Mouse (Mus musculus) forebrain, embryonic 11.5 days (tissue): ENCODE measurements around the gene 4933425L06Rik. TPM values are rescaled to one million over a fixed set of nuclear protein-coding genes. Genes with fewer than 3 reads are reported as not detected.

ENCODE experiments used
- ATAC-seq: fragments of 200-750 bp; cut with Nextera tagmentation; replicated peaks from 2 replicates; pipeline ENCODE4 v1.8.0; 2017; ENCODE audit warnings: moderate TSS enrichment; ENCODE audit not compliant: low FRiP score
- DNase-seq: peaks from one replicate; pipeline ENCODE4 v3.0.0-alpha.2; 2017; ENCODE audit warnings: low spot score
- H3K27ac ChIP-seq: fragments of 300-500 bp; sonication (generic); 2 replicates; pipeline ENCODE4 v1.5.1; 2014; ENCODE audit warnings: low read depth, low read length
- H3K27me3 ChIP-seq: fragments of 300-500 bp; sonication (generic); 2 replicates; pipeline ENCODE4 v1.6.1; 2014; ENCODE audit warnings: mild to moderate bottlenecking, low read length, mixed read lengths; ENCODE audit not compliant: control insufficient read depth, insufficient read depth
- H3K36me3 ChIP-seq: fragments of 300-500 bp; sonication (generic); 2 replicates; pipeline ENCODE4 v1.6.1; 2014; ENCODE audit warnings: mild to moderate bottlenecking, low read length, moderate library complexity, mixed read lengths; ENCODE audit not compliant: control insufficient read depth, insufficient read depth
- H3K4me1 ChIP-seq: fragments of 300-500 bp; sonication (generic); replicated peaks from 2 replicates; pipeline ENCODE4 v1.6.1; 2014; ENCODE audit warnings: low read length, mixed read lengths; ENCODE audit not compliant: control insufficient read depth, insufficient read depth
- H3K4me2 ChIP-seq: fragments of 300-500 bp; sonication (generic); 2 replicates; pipeline ENCODE4 v1.6.1; 2014; ENCODE audit warnings: low read depth, mild to moderate bottlenecking, low read length, moderate library complexity, mixed read lengths; ENCODE audit not compliant: severe bottlenecking
- H3K4me3 ChIP-seq: fragments of 300-500 bp; sonication (generic); 2 replicates; pipeline ENCODE4 v1.5.1; 2014; ENCODE audit warnings: low read depth, low read length
- H3K9ac ChIP-seq: fragments of 300-500 bp; sonication (generic); 2 replicates; pipeline ENCODE4 v1.6.1; 2014; ENCODE audit warnings: low read length
- H3K9me3 ChIP-seq: fragments of 300-500 bp; sonication (generic); 2 replicates; pipeline ENCODE4 v1.6.1; 2016; ENCODE audit warnings: low read length, mixed read lengths; ENCODE audit not compliant: control insufficient read depth
- WGBS: fragments of 180-500 bp; shearing (Covaris S2); extraction: QIAGEN DNeasy Blood & Tissue Kit; methylation state at CpG from one replicate; pipeline ENCODE4 v1.1.7; 2014; 5-methylcytosine and 5-hydroxymethylcytosine counted together
- polyA plus RNA-seq: library from polyadenylated mRNA; unstranded; fragments of >200 nt; fragmentation: Nextera tagmentation; extraction: Ambion mirVana; gene quantifications from 2 replicates; pipeline ENCODE4 v1.2.1, GENCODE M21; 2014

4933425L06Rik gene
- polyA plus RNA-seq, 1 experiment from 2014 or later, result not detected

GRCm38 (mm10) chr13:105104385-105104784 lies 22.5 kb downstream of the 4933425L06Rik start:
- no peaks in the 10 kb centered on the region for H3K4me1 ChIP-seq
- H3K9me3 ChIP-seq, result no peaks in the 10 kb centered on the region
- no peak overlapping the region for H3K27ac ChIP-seq
- ATAC-seq, result no peak
- no peaks in the 10 kb centered on the region for H3K36me3 ChIP-seq
- no peak for DNase-seq
- no peak overlapping the region for H3K4me3 ChIP-seq
- 72% methylated on average over 2 of the region's 2 CpGs for WGBS
- no peak overlapping the region for H3K9ac ChIP-seq
- no peak overlapping the region for H3K4me2 ChIP-seq
- no peaks in the 10 kb centered on the region for H3K27me3 ChIP-seq

- Histone ChIP-seq H3K36me3 (no peaks in the 10 kb centered on the region), H3K9me3 (no peaks in the 10 kb centered on the region), H3K4me2 (no peak overlapping the region), H3K4me1 (no peaks in the 10 kb centered on the region), H3K27me3 (no peaks in the 10 kb centered on the region), H3K9ac (no peak overlapping the region), H3K27ac (no peak overlapping the region), H3K4me3 (no peak overlapping the region)
- WGBS, result 90% methylated on average over 6 of the region's 6 CpGs
- DNase-seq, result no peak
- no peak for ATAC-seq
Measured at GRCm38 (mm10) chr13:105111599-105111998, 29.7 kb downstream of the 4933425L06Rik start.

GRCm38 (mm10) chr13:105121617-105122016 lies 39.7 kb downstream of the 4933425L06Rik start:
- Histone ChIP-seq H3K4me3 (no peak overlapping the region), H3K9ac (no peak overlapping the region), H3K27me3 (no peaks in the 10 kb centered on the region), H3K27ac (no peak overlapping the region), H3K9me3 (no peaks in the 10 kb centered on the region), H3K4me1 (no peaks in the 10 kb centered on the region), H3K36me3 (no peaks in the 10 kb centered on the region), H3K4me2 (no peak overlapping the region)
- no peak for ATAC-seq
- no peak for DNase-seq

- WGBS, result 94% methylated on average over 3 of the region's 3 CpGs
- ATAC-seq, result no peak
- no peaks in the 10 kb centered on the region for H3K9me3 ChIP-seq
Measured at GRCm38 (mm10) chr13:105122092-105122491, 40.2 kb downstream of the 4933425L06Rik start.

GRCm38 (mm10) chr13:105130080-105130479 lies 48.2 kb downstream of the 4933425L06Rik start:
- H3K27ac ChIP-seq, result no peak overlapping the region
- no peak overlapping the region for H3K4me2 ChIP-seq
- H3K9me3 ChIP-seq, result no peaks in the 10 kb centered on the region
- DNase-seq, result no peak
- H3K36me3 ChIP-seq, result no peaks in the 10 kb centered on the region
- H3K27me3 ChIP-seq, result no peaks in the 10 kb centered on the region
- 89% methylated on average over 6 of the region's 6 CpGs for WGBS
- H3K9ac ChIP-seq, result no peak overlapping the region
- no peaks in the 10 kb centered on the region for H3K4me1 ChIP-seq
- no peak for ATAC-seq
- no peak overlapping the region for H3K4me3 ChIP-seq

More at GRCm38 (mm10) chr13:105122092-105122491, 40.2 kb downstream of the 4933425L06Rik start:
- no peak for DNase-seq
- Histone ChIP-seq H3K4me1 (no peaks in the 10 kb centered on the region), H3K27me3 (no peaks in the 10 kb centered on the region), H3K4me2 (no peak overlapping the region), H3K27ac (no peak overlapping the region), H3K36me3 (no peaks in the 10 kb centered on the region), H3K4me3 (no peak overlapping the region), H3K9ac (no peak overlapping the region)

GRCm38 (mm10) chr13:105132370-105132769 lies 50.4 kb downstream of the 4933425L06Rik start:
- DNase-seq (no peak), ATAC-seq (no peak)
- Histone ChIP-seq H3K9me3 (no peaks in the 10 kb centered on the region), H3K9ac (no peak overlapping the region), H3K4me2 (no peak overlapping the region), H3K4me3 (no peak overlapping the region), H3K4me1 (no peaks in the 10 kb centered on the region), H3K27me3 (no peaks in the 10 kb centered on the region), H3K27ac (no peak overlapping the region), H3K36me3 (no peaks in the 10 kb centered on the region)
- 79% methylated on average over 6 of the region's 6 CpGs for WGBS

- Histone ChIP-seq H3K4me3 (no peak overlapping the region), H3K9me3 (no peaks in the 10 kb centered on the region), H3K27ac (no peak overlapping the region), H3K36me3 (no peaks in the 10 kb centered on the region), H3K9ac (no peak overlapping the region), H3K27me3 (no peaks in the 10 kb centered on the region), H3K4me2 (no peak overlapping the region), H3K4me1 (no peaks in the 10 kb centered on the region)
- no peak for DNase-seq
- ATAC-seq, result no peak
- 87% methylated on average over 2 of the region's 2 CpGs for WGBS
Measured at GRCm38 (mm10) chr13:105132776-105133175, 50.9 kb downstream of the 4933425L06Rik start.

- H3K36me3 ChIP-seq, result no peaks in the 10 kb centered on the region
- H3K9me3 ChIP-seq, result no peaks in the 10 kb centered on the region
- H3K9ac ChIP-seq, result no peak overlapping the region
- ATAC-seq, result no peak
- no peak overlapping the region for H3K4me3 ChIP-seq
- no peaks in the 10 kb centered on the region for H3K4me1 ChIP-seq
- 79% methylated on average over 5 of the region's 5 CpGs for WGBS
- H3K27me3 ChIP-seq, result no peaks in the 10 kb centered on the region
- no peak overlapping the region for H3K27ac ChIP-seq
- no peak overlapping the region for H3K4me2 ChIP-seq
- DNase-seq, result no peak
Measured at GRCm38 (mm10) chr13:105134397-105134796, 52.5 kb downstream of the 4933425L06Rik start.

GRCm38 (mm10) chr13:105139881-105140280 lies 58.0 kb downstream of the 4933425L06Rik start:
- H3K4me1 ChIP-seq, result no peaks in the 10 kb centered on the region
- DNase-seq, result no peak
- ATAC-seq, result no peak
- H3K36me3 ChIP-seq, result no peaks in the 10 kb centered on the region
- H3K9ac ChIP-seq, result no peak overlapping the region
- H3K27ac ChIP-seq, result no peak overlapping the region
- H3K4me2 ChIP-seq, result no peak overlapping the region
- no peaks in the 10 kb centered on the region for H3K27me3 ChIP-seq
- no peak overlapping the region for H3K4me3 ChIP-seq
- 82% methylated on average over 4 of the region's 4 CpGs for WGBS
- H3K9me3 ChIP-seq, result no peaks in the 10 kb centered on the region
